Mouse (Mus musculus) brain, embryonic 14.5 days (tissue): ENCODE measurements around the gene Slc39a2. TPM values are rescaled to one million over a fixed set of nuclear protein-coding genes. Genes with fewer than 3 reads are reported as not detected.

Experiments used
- DNase-seq: peaks from one replicate; pipeline ENCODE4 v3.0.0-alpha.2; 2011; ENCODE audit warnings: low read depth
- CTCF ChIP-seq: fragments of 200-500 bp; IDR thresholded peaks from 2 replicates; pipeline ENCODE4 v1.5.1; 2012; ENCODE audit warnings: inconsistent platforms, mild to moderate bottlenecking, moderate library complexity, borderline replicate concordance; ENCODE audit not compliant: insufficient read depth, insufficient read length; ENCODE audit errors: extremely low read depth
- POLR2A ChIP-seq: fragments of 200-500 bp; IDR thresholded peaks from 2 replicates; pipeline ENCODE4 v1.6.1; 2012; ENCODE audit warnings: mild to moderate bottlenecking, inconsistent platforms, borderline replicate concordance; ENCODE audit not compliant: poor library complexity, insufficient read depth, insufficient read length, severe bottlenecking; ENCODE audit errors: extremely low read depth
- polyA plus RNA-seq: library from polyadenylated mRNA; depleted of rRNA; stranded (reverse); fragments of >200 nt; gene quantifications from 2 replicates; pipeline ENCODE4 v1.2.3, GENCODE M21; 2012

Slc39a2 gene
- polyA plus RNA-seq, 1 experiment = 12.1 TPM

DNA sequence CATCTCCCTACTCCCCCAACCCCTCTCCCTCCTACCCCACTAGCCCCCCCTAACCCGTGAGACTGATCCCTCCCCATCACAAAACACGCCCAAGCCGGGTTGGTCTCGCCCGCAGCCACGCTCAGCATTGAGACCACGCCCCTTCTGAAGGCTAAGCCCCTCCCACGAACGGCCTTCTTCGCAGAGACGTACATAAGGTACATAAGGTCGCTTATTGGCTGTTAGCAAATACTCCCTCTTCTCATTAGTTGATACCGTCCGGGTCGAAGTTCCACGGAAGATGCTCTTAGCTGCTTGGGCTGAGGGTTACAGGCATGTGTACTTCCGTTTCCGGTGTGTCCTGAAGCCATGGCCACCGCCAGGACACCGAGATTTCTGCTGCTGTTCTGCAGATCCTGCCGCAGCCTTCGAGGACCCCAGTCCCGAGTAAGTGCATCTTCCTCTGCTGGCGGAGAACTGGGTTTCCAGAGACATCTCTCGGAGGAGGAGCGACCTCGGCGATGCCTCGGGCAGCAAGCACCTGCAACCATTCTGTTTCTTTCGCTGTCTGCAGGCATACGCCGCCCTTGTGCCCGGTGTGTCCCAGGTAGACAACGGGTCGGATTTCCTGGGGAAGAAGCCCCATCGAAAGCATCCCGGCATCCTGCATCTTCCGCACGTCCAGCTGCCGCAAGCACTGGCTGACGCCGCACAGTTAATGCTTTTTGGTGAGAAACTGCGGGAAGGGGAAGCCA lies 7.9 kb upstream of the Slc39a2 start, which contains the start of gene Mettl17:
Gene Mettl17 (plus strand): TSS at position 245 of the 734 bp plus-strand sequence.
- TF ChIP-seq POLR2A (peak; percentile 40; the same call in 1 of the 2 replicates), CTCF (no peak)
- peak; percentile 99 for DNase-seq

DNA sequence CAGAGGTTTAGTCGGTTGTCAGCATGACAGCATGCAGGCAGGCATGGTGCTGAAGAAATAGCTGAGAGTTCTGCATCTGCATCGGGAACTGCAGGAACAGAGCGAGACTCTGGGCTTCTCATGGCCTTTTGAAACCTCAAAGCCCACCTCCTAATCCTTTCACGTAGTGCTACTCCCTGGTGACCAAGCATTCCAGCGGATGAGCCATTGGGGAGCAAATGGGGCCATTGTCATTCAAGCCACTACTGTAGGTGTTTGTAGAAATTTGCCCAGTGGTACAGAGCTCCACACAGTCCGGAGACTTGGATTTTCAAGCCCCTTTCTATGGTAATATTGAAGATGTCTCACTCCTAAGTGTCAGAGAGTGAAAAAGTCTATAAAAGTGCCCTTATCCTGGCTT lies 6.6 kb upstream of the Slc39a2 start:
- DNase-seq = no peak
- no peak for TF ChIP-seq CTCF
- TF ChIP-seq POLR2A = no peak

DNA sequence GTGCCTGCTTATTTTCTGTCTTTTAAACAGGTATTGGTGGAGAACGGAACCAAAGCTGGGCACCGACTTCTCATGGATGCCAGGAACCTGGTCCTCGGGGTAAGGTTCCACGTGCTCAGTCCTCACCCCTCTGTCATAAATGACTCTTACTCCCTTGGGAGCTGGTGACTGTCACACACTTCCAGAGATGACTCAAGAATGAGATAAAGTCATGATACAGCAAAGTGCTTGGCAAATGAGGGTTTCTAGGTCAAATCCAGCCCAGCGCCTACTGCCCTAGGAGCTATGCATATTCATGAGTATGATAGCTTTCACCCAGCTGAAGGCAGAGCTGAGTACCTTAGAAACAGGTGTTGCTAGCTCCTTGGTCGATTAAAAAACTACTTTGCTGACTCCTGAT lies 2.9 kb upstream of the Slc39a2 start:
- no peak for DNase-seq
- TF ChIP-seq POLR2A (no peak), CTCF (no peak)

DNA sequence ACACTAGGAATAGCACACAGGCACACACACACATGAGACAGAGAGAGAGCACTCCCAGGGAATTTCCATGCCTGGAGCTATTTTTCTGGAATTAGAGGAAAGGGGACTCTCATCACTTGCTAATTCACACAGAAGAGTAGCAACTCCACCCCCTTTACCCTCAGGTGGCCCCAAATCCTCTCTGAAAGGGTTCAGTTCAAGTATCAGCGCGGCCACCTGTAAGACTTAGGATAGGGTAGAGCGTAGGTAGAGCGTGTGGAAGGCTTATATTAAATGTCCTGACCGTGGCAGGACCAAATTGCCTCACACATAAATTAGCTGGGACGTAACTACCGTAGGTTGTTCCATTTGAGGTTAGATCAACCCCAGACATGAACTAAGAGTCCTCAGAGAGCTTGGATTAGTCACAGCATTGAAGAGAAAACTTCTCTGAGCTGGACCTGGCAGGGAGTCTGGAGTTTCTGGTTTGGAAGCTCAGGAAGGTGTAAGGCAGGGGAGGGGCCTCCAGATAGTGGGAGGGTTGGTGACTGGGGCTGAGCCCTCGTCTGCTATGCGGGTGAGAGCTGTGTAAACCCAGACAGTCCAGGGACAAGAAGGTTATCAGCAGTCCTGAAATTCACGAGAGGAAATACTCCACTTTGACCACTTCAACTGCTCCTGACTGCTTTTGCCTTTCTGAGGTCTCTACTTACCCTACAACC lies 555 bp downstream of the Slc39a2 start:
- TF ChIP-seq POLR2A (no peak), CTCF (no peak)
- no peak for DNase-seq

DNA sequence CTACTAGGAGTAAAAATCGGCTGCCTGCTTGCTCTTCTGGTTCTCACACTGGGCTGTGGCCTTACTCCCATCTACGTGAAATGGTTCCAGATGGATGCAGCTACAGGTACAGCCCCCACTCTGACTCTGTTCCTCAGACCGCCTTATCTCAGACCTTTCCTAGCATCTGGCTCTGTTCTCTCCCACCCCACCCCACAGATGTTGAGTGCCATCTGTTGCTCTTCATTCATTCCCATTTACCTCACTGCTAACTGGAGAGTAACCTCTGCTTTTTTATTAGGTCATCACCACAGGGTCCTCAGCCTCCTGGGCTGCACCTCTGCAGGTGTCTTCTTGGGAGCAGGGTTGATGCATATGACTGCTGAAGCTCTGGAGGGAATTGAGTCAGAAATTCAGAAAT lies 1.1 kb downstream of the Slc39a2 start:
- TF ChIP-seq POLR2A = no peak
- TF ChIP-seq CTCF = no peak
- DNase-seq = no peak

DNA sequence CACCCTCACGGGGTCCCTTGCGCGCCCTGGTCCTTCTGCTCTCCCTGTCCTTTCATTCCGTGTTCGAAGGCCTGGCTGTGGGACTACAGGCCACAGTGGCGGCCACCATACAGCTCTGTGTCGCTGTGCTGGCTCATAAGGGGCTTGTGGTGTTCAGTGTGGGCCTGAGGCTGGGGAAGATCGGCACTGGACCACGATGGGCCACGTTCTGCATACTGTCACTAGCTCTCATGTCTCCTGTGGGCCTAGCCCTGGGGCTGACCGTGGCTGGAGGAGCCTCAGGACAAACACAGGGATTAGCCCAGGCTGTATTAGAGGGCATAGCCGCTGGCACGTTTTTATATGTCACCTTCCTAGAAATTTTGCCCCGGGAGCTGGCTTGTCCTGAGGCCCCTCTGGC lies 2.4 kb downstream of the Slc39a2 start:
- no peak for DNase-seq
- no peak for TF ChIP-seq POLR2A

DNA sequence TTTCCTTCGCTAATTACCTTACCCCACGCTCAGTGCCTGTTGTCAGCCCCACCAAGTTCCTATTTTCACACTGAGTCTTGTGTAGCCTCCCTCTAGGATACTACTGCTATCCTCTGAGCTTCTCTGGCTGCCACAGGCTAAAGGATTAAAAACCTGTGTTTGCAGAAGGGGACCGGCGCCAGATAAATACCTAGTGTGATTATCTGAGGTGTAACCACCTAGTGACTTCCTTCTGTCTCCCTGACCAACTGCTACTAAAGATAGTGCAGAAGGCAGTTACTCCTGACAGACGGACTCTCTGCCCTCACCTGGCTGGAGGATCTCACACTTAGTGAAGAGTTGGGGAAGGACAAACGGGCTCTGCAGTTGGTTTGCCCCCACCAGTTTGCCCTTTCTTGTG lies 3.3 kb downstream of the Slc39a2 start:
- DNase-seq = no peak
- TF ChIP-seq POLR2A (no peak), CTCF (no peak)

DNA sequence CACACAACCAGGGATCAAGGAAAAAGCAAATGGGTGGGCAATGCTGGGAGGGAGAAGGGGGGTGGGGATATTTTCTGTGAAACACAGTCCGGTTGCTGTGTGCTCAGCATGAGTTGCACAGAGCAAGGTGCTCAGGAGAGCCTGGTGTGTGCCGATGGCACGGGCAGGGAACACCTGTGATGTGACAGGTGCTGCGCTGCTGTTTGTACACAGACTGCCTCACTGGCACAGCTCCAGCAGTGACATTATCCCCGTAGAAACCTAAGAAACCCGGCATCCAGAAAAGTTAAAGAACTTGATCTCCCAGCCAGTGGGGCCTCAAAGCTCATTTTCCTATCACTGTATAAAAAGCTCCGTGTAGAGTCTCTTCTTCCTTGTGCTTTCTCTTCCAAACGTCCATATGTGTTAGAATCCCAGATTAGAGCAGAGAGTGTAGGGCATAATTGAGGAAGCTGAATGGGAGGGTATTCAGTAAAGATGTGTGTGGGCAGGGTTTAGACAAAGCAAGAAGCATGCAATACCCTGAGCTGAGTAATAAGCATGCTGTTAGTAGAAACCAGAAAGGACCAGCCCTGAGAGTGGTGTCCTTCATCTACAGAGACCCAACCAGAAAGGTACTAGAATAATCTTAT lies 4.0 kb downstream of the Slc39a2 start:
- no peak for TF ChIP-seq POLR2A
- TF ChIP-seq CTCF = no peak
- DNase-seq = no peak

DNA sequence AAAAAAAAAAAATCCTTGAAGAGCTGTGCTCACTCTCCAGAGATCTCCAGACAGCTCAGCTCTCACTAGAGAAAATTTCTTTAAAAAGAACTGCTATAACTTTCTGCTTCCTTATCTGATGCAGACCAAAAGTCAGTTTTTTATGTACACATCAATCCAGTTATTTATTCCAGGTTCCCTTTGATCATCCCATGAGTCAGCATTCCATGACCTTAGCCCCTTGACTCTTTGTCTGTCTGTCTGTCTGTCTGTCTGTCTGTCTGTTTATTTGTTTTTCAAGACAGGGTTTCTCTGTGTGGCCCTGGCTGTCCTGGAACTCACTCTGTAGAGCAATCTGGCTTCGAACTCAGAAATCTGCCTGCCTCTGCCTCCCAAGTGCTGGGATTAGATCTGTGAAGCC lies 6.7 kb downstream of the Slc39a2 start:
- DNase-seq = no peak
- TF ChIP-seq POLR2A = no peak
- TF ChIP-seq CTCF = no peak

DNA sequence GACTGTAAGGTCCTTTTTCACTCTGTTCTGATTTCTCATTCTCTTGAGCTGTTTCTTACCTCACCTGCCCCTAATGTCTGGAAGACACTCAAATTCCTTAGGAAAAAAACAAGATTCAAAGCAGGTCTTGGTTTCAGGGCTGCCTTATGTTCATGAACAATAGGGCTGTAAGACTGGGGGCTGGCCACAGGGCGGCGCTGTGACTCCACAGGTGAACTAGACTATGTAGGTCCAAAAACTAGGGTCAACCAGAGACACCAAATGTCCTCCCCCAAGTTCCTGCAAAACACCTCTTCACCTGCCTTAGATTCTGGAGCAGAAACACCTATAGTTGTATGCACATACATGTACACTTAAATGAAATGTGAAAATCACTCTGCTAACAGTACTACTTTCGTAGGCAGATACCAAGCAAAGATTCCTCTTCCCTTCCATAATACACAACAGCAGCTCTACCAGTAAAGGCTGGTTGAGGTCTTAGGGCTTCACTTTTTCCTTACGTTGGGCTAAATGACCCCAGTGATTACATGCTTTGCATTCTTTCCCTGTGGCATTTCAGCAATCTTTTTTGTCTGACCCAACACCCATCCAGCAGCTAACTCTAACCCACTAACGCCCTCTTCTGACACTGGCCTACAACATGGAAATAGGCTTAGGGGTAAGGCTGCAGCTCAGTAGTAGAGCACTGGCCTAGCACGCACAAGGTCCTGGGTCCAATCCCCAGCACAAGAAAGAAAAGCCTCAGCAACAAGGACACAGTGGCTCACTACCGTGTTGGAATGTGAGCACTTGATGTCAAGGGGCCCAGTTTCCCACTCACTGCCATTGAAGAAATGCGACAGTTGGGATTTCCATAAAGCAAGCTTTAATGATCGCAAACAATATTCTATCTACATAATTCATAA lies 10.4 kb downstream of the Slc39a2 start:
- peak; percentile 86 for DNase-seq
- peak; percentile 91 for TF ChIP-seq CTCF
- TF ChIP-seq POLR2A = no peak

DNA sequence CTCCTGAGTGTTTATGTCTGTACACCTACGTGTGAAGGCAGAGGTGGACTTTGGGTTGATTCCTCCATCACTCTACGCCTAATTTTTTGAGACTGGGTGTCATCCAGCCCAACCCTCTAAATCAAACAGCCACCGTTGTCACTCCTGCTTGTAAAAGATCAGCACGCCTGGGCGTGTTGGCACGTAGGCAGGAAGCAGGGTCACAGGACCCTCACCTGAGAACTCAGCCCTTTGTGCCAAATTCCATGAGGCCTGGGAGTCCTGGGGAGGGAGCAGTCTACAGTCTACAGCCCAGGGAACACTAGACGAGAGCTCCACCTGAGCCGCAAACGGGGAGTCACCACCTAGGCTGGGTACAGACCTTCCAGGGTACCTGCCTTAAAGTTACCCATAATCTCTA lies 11.1 kb downstream of the Slc39a2 start:
- TF ChIP-seq CTCF (no peak), POLR2A (no peak)
- no peak for DNase-seq
